Comparison of ENCODE assay signal across 9 mouse cellular contexts in the genomic region with DNA sequence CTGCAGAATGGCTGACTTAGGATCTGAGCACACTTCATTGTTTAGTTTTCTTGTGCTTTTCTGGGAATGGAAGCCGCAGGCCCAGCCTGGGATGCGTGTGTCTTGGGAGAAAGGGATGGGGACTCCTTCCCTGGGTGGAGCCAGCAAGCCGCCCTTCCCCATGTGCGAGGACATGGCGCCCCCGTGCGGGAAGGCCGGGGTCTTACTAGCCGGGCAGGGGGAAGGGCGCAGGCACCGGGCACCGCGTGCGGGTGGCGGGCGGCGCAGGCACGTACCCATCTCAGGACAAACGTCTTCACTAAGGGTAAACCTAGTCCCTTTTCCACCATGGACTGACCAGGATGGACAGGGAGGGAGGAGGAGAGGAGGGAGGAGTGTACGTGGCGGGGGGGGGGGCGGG. TPM values are rescaled to one million over a fixed set of nuclear protein-coding genes. Genes with fewer than 3 reads are reported as not detected.
A peak's percentile ranks its signal among the peaks of the same experiment; 100 is the strongest.
DNase-seq lines count a peak whose midpoint lies in the region; ATAC-seq and TF ChIP-seq lines count a peak whose summit lies in the region.
"Had no signal": no experiment of that assay in that cellular context is flagged by ENCODE, and none has a peak within 500 bp of the region (broad histone marks: within the 10 kb centered on the region; RNA-seq: fewer than 3 reads in every experiment).

No protein-coding gene starts in this region.

- no peak; the same call in 1 of the 2 replicates for TF ChIP-seq CTCF in E14TG2a.4 (conservative IDR thresholded peaks at IDR 0.05; ENCODE audit: low read length)
- TF ChIP-seq CTCF in kidney, adult 2 months (conservative IDR thresholded peaks at IDR 0.05; ENCODE audit: insufficient read depth, insufficient read length, low read depth, low read length): peak; percentile 56
- TF ChIP-seq CTCF in lung, postnatal 0 days (IDR thresholded peaks at IDR 0.05): peak; percentile 68

- TF ChIP-seq EP300 in lung, postnatal 0 days (IDR thresholded peaks at IDR 0.05): no peak

- no peaks in the 10 kb centered on the region for H3K36me3 ChIP-seq in E14TG2a.4 (ENCODE audit: insufficient read depth, low read length)
- no peaks in the 10 kb centered on the region for H3K36me3 ChIP-seq in embryonic facial prominence, embryonic 10.5 days (replicated peaks)
- H3K36me3 ChIP-seq in kidney, adult 2 months (ENCODE audit: control insufficient read depth, insufficient read depth, low read length): no peaks in the 10 kb centered on the region
- no peaks in the 10 kb centered on the region for H3K36me3 ChIP-seq in lung, postnatal 0 days (ENCODE audit: insufficient read depth, low read length)
- H3K36me3 ChIP-seq: heart, embryonic 15.5 days had no signal

- no peak for TF ChIP-seq POLR2A in kidney, adult 2 months (IDR thresholded peaks at IDR 0.05; ENCODE audit: low read depth, low read length)

- peaks cover 44% of the 10 kb centered on the region for H3K27me3 ChIP-seq in E14TG2a.4 (ENCODE audit: insufficient read depth, low read length)
- H3K27me3 ChIP-seq in embryonic facial prominence, embryonic 10.5 days (replicated peaks; ENCODE audit: low read depth, poor library complexity, severe bottlenecking): peaks cover 83% of the 10 kb centered on the region
- H3K27me3 ChIP-seq in kidney, adult 2 months (replicated peaks; ENCODE audit: control insufficient read depth, insufficient read depth, low read length): no peaks in the 10 kb centered on the region
- H3K27me3 ChIP-seq in lung, postnatal 0 days (replicated peaks; ENCODE audit: insufficient read depth, low read length): 0 out of 2 replicates have a peak, but pooled peaks cover 11% of the 10 kb centered on the region

- DNase-seq in cerebellum, postnatal 14 days: peak; percentile 44 to 65
- DNase-seq in cerebellum, adult 9-11 months: no peak
- peak; percentile 70 for DNase-seq in embryonic facial prominence, embryonic 10.5 days (ENCODE audit: low spot score)
- DNase-seq in kidney, adult 2 months: peak; percentile 48
- peak; percentile 44 for DNase-seq in lung, postnatal 0 days (ENCODE audit: low spot score)
- DNase-seq in thymus, adult 18-20 months: peak; percentile 63 to 68
- no peak for DNase-seq in layer of hippocampus, postnatal 14 days (ENCODE audit: low spot score in 2 of 2)

- WGBS in embryonic facial prominence, embryonic 10.5 days: 3% methylated on average over 19 of the region's 22 CpGs
- 17% methylated on average over 19 of the region's 22 CpGs for WGBS in kidney, adult 2 months
- WGBS in lung, postnatal 0 days: 32% methylated on average over 13 of the region's 22 CpGs

- H3K4me3 ChIP-seq in E14TG2a.4 (replicated peaks; ENCODE audit: low read length): peak overlapping the region; percentile 30; the same call in 1 of the 2 replicates
- H3K4me3 ChIP-seq in embryonic facial prominence, embryonic 10.5 days: peak overlapping the region; percentile 46
- H3K4me3 ChIP-seq in kidney, adult 2 months (ENCODE audit: insufficient read depth, low read depth, low read length): no peak overlapping the region
- H3K4me3 ChIP-seq in lung, postnatal 0 days (ENCODE audit: low read depth, low read length): no peak overlapping the region
- H3K4me3 ChIP-seq: heart, embryonic 15.5 days had no signal

- H3K9ac ChIP-seq in lung, postnatal 0 days (replicated peaks; ENCODE audit: low read depth): no peak overlapping the region
- H3K9ac ChIP-seq: heart, embryonic 15.5 days had no signal

- H3K4me2 ChIP-seq in lung, postnatal 0 days (replicated peaks; ENCODE audit: low read depth, low read length): no peak overlapping the region

- H3K9me3 ChIP-seq in E14TG2a.4 (ENCODE audit: low read length): no peaks in the 10 kb centered on the region
- peaks cover 15% of the 10 kb centered on the region for H3K9me3 ChIP-seq in embryonic facial prominence, embryonic 10.5 days
- no peaks in the 10 kb centered on the region for H3K9me3 ChIP-seq in lung, postnatal 0 days (ENCODE audit: low read length)

- H3K4me1 ChIP-seq in E14TG2a.4 (replicated peaks; ENCODE audit: low read depth, low read length): peaks cover 73% of the 10 kb centered on the region
- peaks cover 43% of the 10 kb centered on the region for H3K4me1 ChIP-seq in embryonic facial prominence, embryonic 10.5 days
- peaks cover 3% of the 10 kb centered on the region; the same call in 1 of the 2 replicates for H3K4me1 ChIP-seq in kidney, adult 2 months (ENCODE audit: control insufficient read depth, insufficient read depth, low read length)
- peaks cover 13% of the 10 kb centered on the region; the same call in 1 of the 2 replicates for H3K4me1 ChIP-seq in lung, postnatal 0 days (ENCODE audit: insufficient read depth, low read depth, low read length)

- no peak for ATAC-seq in lung, postnatal 0 days

- H3K27ac ChIP-seq in embryonic facial prominence, embryonic 10.5 days (replicated peaks): no peak overlapping the region; the same call in 1 of the 2 replicates
- H3K27ac ChIP-seq in kidney, adult 2 months (ENCODE audit: insufficient read depth, low read depth, low read length): no peak overlapping the region
- no peak overlapping the region for H3K27ac ChIP-seq in lung, postnatal 0 days (ENCODE audit: low read length)
- H3K27ac ChIP-seq: heart, embryonic 15.5 days had no signal

RNA-seq across cellular contexts. Expression of a gene that starts 22.4 kb away (rescaled TPM):
- polyA plus RNA-seq in embryonic facial prominence, embryonic 10.5 days (2016; fragmentation: Nextera tagmentation; extraction: Ambion mirVana): 52.1 and 53.7 TPM in 2 replicates
- polyA plus RNA-seq in kidney, adult 2 months (2012; rRNA removed): 62.2 and 70.4 TPM in 2 replicates
- 64.7 and 66.0 TPM in 2 replicates for polyA plus RNA-seq in lung, postnatal 0 days (2015; fragmentation: Nextera tagmentation; extraction: Ambion mirVana)
- total RNA-seq in layer of hippocampus, postnatal 14 days (2021): 10 to 100 TPM; 58.4 to 62.9 TPM

RNA-seq across cellular contexts. Expression of a gene that starts 35.7 kb away (rescaled TPM):
- polyA plus RNA-seq in embryonic facial prominence, embryonic 10.5 days (2016; fragmentation: Nextera tagmentation; extraction: Ambion mirVana): 4.8 and 5.0 TPM in 2 replicates
- polyA plus RNA-seq in kidney, adult 2 months (2012; rRNA removed): 1.2 and 2.4 TPM in 2 replicates
- polyA plus RNA-seq in lung, postnatal 0 days (2015; fragmentation: Nextera tagmentation; extraction: Ambion mirVana): 1.2 and 2.0 TPM in 2 replicates
- total RNA-seq in layer of hippocampus, postnatal 14 days (2021): 1 to 10 TPM; 2.6 to 2.7 TPM

RNA-seq across cellular contexts. Expression of a gene that starts 38.4 kb away (rescaled TPM):
- polyA plus RNA-seq in embryonic facial prominence, embryonic 10.5 days (2016; fragmentation: Nextera tagmentation; extraction: Ambion mirVana): 2.2 TPM in 2 replicates
- 1.3 and 2.1 TPM in 2 replicates for polyA plus RNA-seq in kidney, adult 2 months (2012; rRNA removed)
- polyA plus RNA-seq in lung, postnatal 0 days (2015; fragmentation: Nextera tagmentation; extraction: Ambion mirVana): 0.35 and 0.46 TPM in 2 replicates
- total RNA-seq in layer of hippocampus, postnatal 14 days (2021): 100 to 1,000 TPM; 268 to 281 TPM

RNA-seq across cellular contexts. Expression of a gene that starts 41.2 kb away (rescaled TPM):
- polyA plus RNA-seq in embryonic facial prominence, embryonic 10.5 days (2016; fragmentation: Nextera tagmentation; extraction: Ambion mirVana): 249 and 260 TPM in 2 replicates
- polyA plus RNA-seq in kidney, adult 2 months (2012; rRNA removed): 134 TPM in 2 replicates
- polyA plus RNA-seq in lung, postnatal 0 days (2015; fragmentation: Nextera tagmentation; extraction: Ambion mirVana): 174 and 177 TPM in 2 replicates
- total RNA-seq in layer of hippocampus, postnatal 14 days (2021): 10 to 100 TPM; 59.0 to 61.6 TPM

RNA-seq across cellular contexts. Expression of a gene that starts 42.9 kb away (rescaled TPM):
- polyA plus RNA-seq in embryonic facial prominence, embryonic 10.5 days (2016; fragmentation: Nextera tagmentation; extraction: Ambion mirVana): 3.6 and 4.0 TPM in 2 replicates
- polyA plus RNA-seq in kidney, adult 2 months (2012; rRNA removed): 15.1 and 16.5 TPM in 2 replicates
- polyA plus RNA-seq in lung, postnatal 0 days (2015; fragmentation: Nextera tagmentation; extraction: Ambion mirVana): 7.7 and 10.0 TPM in 2 replicates
- total RNA-seq in layer of hippocampus, postnatal 14 days (2021): 1 to 10 TPM; 7.1 to 7.7 TPM

Comparison
In these comparisons a context has a peak if more than half of its experiments do, and no peak if none do; other contexts are left out.
1. DNase-seq: peak in cerebellum, postnatal 14 days (2 of 2), embryonic facial prominence, embryonic 10.5 days (single experiment), kidney, adult 2 months (single experiment), lung, postnatal 0 days (single experiment) and thymus, adult 18-20 months (2 of 2); none in cerebellum, adult 9-11 months (single experiment) and layer of hippocampus, postnatal 14 days (0 of 2).
2. H3K4me3 ChIP-seq: peak in E14TG2a.4 (single experiment) and embryonic facial prominence, embryonic 10.5 days (single experiment); none in kidney, adult 2 months (single experiment) and lung, postnatal 0 days (single experiment).